Mouse (Mus musculus): Measurements from ENCODE around the gene Tuba3a.

Tuba3a gene

GRCm38 (mm10) chr6:125266091-125266490 lies 19.8 kb downstream of the Tuba3a start:
- DNase-seq (ENCODE audit: low spot score), result peak; percentile 22

GRCm38 (mm10) chr6:125265239-125265638 lies 20.6 kb downstream of the Tuba3a start:
- DNase-seq (ENCODE audit: low spot score), result peak; percentile 94

- no peak for DNase-seq (ENCODE audit: low spot score)
Observed at GRCm38 (mm10) chr6:125264219-125264618, 21.6 kb downstream of the Tuba3a start.

GRCm38 (mm10) chr6:125260006-125260555 lies 25.8 kb downstream of the Tuba3a start:
- peak; percentile 17 for DNase-seq (ENCODE audit: low spot score)

- no peak for DNase-seq (ENCODE audit: low spot score)
Observed at GRCm38 (mm10) chr6:125256222-125256966, 29.4 kb downstream of the Tuba3a start.

GRCm38 (mm10) chr6:125255516-125256044 lies 30.3 kb downstream of the Tuba3a start:
- DNase-seq (ENCODE audit: low spot score), result no peak

- no peak for DNase-seq (ENCODE audit: low spot score)
Observed at GRCm38 (mm10) chr6:125253863-125254715, 31.8 kb downstream of the Tuba3a start.

GRCm38 (mm10) chr6:125252711-125253110 lies 33.1 kb downstream of the Tuba3a start:
- no peak for DNase-seq (ENCODE audit: low spot score)

GRCm38 (mm10) chr6:125252285-125252684 lies 33.6 kb downstream of the Tuba3a start:
- DNase-seq (ENCODE audit: low spot score), result no peak

- peak; percentile 48 for DNase-seq (ENCODE audit: low spot score)
Observed at GRCm38 (mm10) chr6:125244551-125244950, 41.3 kb downstream of the Tuba3a start.

- DNase-seq (ENCODE audit: low spot score), result peak; percentile 90
Observed at GRCm38 (mm10) chr6:125241566-125241965, 44.3 kb downstream of the Tuba3a start.

- no peak for DNase-seq (ENCODE audit: low spot score)
Observed at GRCm38 (mm10) chr6:125240617-125241016, 45.2 kb downstream of the Tuba3a start.

- peak; percentile 47 for DNase-seq (ENCODE audit: low spot score)
Observed at GRCm38 (mm10) chr6:125239547-125239946, 46.3 kb downstream of the Tuba3a start.

GRCm38 (mm10) chr6:125238396-125238795 lies 47.4 kb downstream of the Tuba3a start:
- peak; percentile 49 for DNase-seq (ENCODE audit: low spot score)

GRCm38 (mm10) chr6:125237421-125237820 lies 48.4 kb downstream of the Tuba3a start:
- DNase-seq (ENCODE audit: low spot score), result peak; percentile 33

GRCm38 (mm10) chr6:125236782-125237181 lies 49.1 kb downstream of the Tuba3a start, which contains the start of gene Cd27:
Cd27 (minus strand) TSS chr6:125237010.
- DNase-seq (ENCODE audit: low spot score), result peak; percentile 78

GRCm38 (mm10) chr6:125236341-125236740 lies 49.5 kb downstream of the Tuba3a start:
- DNase-seq (ENCODE audit: low spot score), result no peak

- no peak for DNase-seq (ENCODE audit: low spot score)
Observed at GRCm38 (mm10) chr6:125234520-125234828, 51.4 kb downstream of the Tuba3a start.

GRCm38 (mm10) chr6:125233816-125234519 lies 51.9 kb downstream of the Tuba3a start:
- no peak for DNase-seq (ENCODE audit: low spot score)

GRCm38 (mm10) chr6:125232516-125232915 lies 53.3 kb downstream of the Tuba3a start:
- DNase-seq (ENCODE audit: low spot score), result no peak

- no peak for DNase-seq (ENCODE audit: low spot score)
Observed at GRCm38 (mm10) chr6:125232045-125232437, 53.8 kb downstream of the Tuba3a start.
